Mouse (Mus musculus) stomach, postnatal 0 days (tissue): ENCODE results near the gene Tceanc2.

Experiments used
- CTCF ChIP-seq: IDR thresholded peaks from 2 replicates; pipeline ENCODE4 v1.5.1; 2016; ENCODE audit warnings: antibody characterized with exemption, low read depth, mild to moderate bottlenecking, moderate library complexity
- EP300 ChIP-seq: optimal IDR thresholded peaks from 2 replicates; pipeline ENCODE3; 2016; ENCODE audit warnings: antibody characterized with exemption

GRCm38 (mm10) chr4:107221524-107221923 lies 42.6 kb upstream of the Tceanc2 start:
- TF ChIP-seq CTCF (no peak), EP300 (no peak)
